Mouse (Mus musculus): Measurements from ENCODE around the gene Tnfrsf13c. TPM values are rescaled to one million over a fixed set of nuclear protein-coding genes. Genes with fewer than 3 reads are reported as not detected.
A peak's percentile ranks its signal among the peaks of the same experiment; 100 is the strongest.

Tnfrsf13c gene
- polyA plus RNA-seq (2011; ENCODE audit: insufficient read depth, insufficient read length, low replicate concordance, missing spikeins): 12.1 and 24.9 TPM in 2 replicates

GRCm38 (mm10) chr15:82223657-82224601 is at the start of gene Tnfrsf13c:
Tnfrsf13c (minus strand) TSS chr15:82224369.
- TF ChIP-seq CTCF (IDR thresholded peaks at IDR 0.05; ENCODE audit: control insufficient read depth, insufficient read depth, low read length) (no peak), POLR2A (IDR thresholded peaks at IDR 0.05; ENCODE audit: borderline replicate concordance, control insufficient read depth, low read depth, low read length) (peak; percentile 85; the same call in 1 of the 2 replicates)

GRCm38 (mm10) chr15:82272295-82272694 is 48.1 kb upstream of the Tnfrsf13c start:
- TF ChIP-seq CTCF (IDR thresholded peaks at IDR 0.05; ENCODE audit: control insufficient read depth, insufficient read depth, low read length) (no peak), POLR2A (IDR thresholded peaks at IDR 0.05; ENCODE audit: borderline replicate concordance, control insufficient read depth, low read depth, low read length) (no peak)
- no peak overlapping the region for H3K27ac ChIP-seq (ENCODE audit: control insufficient read depth, insufficient read depth, low read depth, low read length, poor library complexity)
- no peaks in the 10 kb centered on the region for H3K4me1 ChIP-seq (ENCODE audit: control insufficient read depth, insufficient read depth, low read length)
- H3K4me3 ChIP-seq (replicated peaks; ENCODE audit: control insufficient read depth, low read depth, low read length): no peak overlapping the region
- 75% methylated on average over 6 of the region's 6 CpGs for WGBS

More at GRCm38 (mm10) chr15:82223657-82224601, at the start of gene Tnfrsf13c:
- Histone ChIP-seq H3K27ac (ENCODE audit: control insufficient read depth, insufficient read depth, low read depth, low read length, poor library complexity) (peak within 1 kb of the TSS; percentile 83), H3K4me3 (replicated peaks; ENCODE audit: control insufficient read depth, low read depth, low read length) (peak within 1 kb of the TSS; percentile 85), H3K4me1 (ENCODE audit: control insufficient read depth, insufficient read depth, low read length) (peaks cover 15% of the 10 kb centered on the region)
- WGBS: 3% methylated on average over 44 of the region's 44 CpGs

DNA sequence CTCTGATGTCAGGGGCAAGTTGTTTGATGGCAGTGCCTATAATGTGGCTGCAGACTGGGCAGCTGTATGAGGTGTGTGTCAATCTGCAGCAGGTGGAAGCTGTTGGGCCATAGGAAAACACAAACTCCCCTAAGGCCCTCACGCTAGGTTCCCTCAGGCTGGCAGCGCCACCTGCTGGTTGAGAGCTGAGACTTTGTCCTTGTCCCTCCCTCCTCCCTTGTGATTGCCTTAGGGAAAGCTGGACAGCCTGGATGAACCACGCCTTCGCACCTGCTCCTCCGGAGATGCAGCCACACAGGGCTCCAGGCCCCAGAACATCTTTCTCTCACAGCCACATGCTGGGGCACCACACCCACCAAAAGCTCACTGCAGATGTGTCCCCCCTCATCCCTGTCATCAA is 47.0 kb upstream of the Tnfrsf13c start:
- TF ChIP-seq CTCF (IDR thresholded peaks at IDR 0.05; ENCODE audit: control insufficient read depth, insufficient read depth, low read length): peak; percentile 96
- no peak for TF ChIP-seq POLR2A (IDR thresholded peaks at IDR 0.05; ENCODE audit: borderline replicate concordance, control insufficient read depth, low read depth, low read length)
- no peak overlapping the region for H3K4me3 ChIP-seq (replicated peaks; ENCODE audit: control insufficient read depth, low read depth, low read length)
- WGBS: 12% methylated on average over 5 of the region's 5 CpGs

DNA sequence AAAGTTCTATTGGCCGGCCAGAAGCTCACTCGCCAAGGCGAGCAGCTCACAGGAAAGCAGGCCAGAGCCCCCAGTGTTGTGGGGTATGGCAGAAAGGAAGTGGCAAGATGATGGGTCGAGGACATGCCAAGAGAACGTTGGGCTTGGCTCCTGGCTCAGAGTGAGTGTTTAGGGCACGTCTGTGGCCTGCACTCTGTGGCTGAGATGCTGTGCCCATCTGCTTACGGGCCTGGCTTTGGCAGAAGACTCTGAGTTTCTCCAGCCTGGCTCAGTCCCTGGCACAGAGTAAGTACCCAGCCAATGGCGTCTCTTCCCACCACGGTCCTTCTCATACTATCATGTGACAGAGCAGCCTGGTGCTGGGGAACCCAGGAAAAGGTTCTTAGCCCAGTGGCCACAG is 44.6 kb upstream of the Tnfrsf13c start:
- TF ChIP-seq POLR2A (IDR thresholded peaks at IDR 0.05; ENCODE audit: borderline replicate concordance, control insufficient read depth, low read depth, low read length) (no peak), CTCF (IDR thresholded peaks at IDR 0.05; ENCODE audit: control insufficient read depth, insufficient read depth, low read length) (no peak)
- 40% methylated on average over 9 of the region's 9 CpGs for WGBS

More for the DNA sequence above, 47.0 kb upstream of the Tnfrsf13c start:
- H3K27ac ChIP-seq (ENCODE audit: control insufficient read depth, insufficient read depth, low read depth, low read length, poor library complexity): no peak overlapping the region
- H3K4me1 ChIP-seq (ENCODE audit: control insufficient read depth, insufficient read depth, low read length): no peaks in the 10 kb centered on the region

GRCm38 (mm10) chr15:82268185-82268584 is 44.0 kb upstream of the Tnfrsf13c start:
- no peak for TF ChIP-seq POLR2A (IDR thresholded peaks at IDR 0.05; ENCODE audit: borderline replicate concordance, control insufficient read depth, low read depth, low read length)
- no peak for TF ChIP-seq CTCF (IDR thresholded peaks at IDR 0.05; ENCODE audit: control insufficient read depth, insufficient read depth, low read length)
- no peak overlapping the region for H3K27ac ChIP-seq (ENCODE audit: control insufficient read depth, insufficient read depth, low read depth, low read length, poor library complexity)
- WGBS: 68% methylated on average over 3 of the region's 3 CpGs
- H3K4me1 ChIP-seq (ENCODE audit: control insufficient read depth, insufficient read depth, low read length): no peaks in the 10 kb centered on the region
- H3K4me3 ChIP-seq (replicated peaks; ENCODE audit: control insufficient read depth, low read depth, low read length): no peak overlapping the region

More for the DNA sequence above, 44.6 kb upstream of the Tnfrsf13c start:
- Histone ChIP-seq H3K27ac (ENCODE audit: control insufficient read depth, insufficient read depth, low read depth, low read length, poor library complexity) (no peak overlapping the region), H3K4me1 (ENCODE audit: control insufficient read depth, insufficient read depth, low read length) (no peaks in the 10 kb centered on the region), H3K4me3 (replicated peaks; ENCODE audit: control insufficient read depth, low read depth, low read length) (no peak overlapping the region)

DNA sequence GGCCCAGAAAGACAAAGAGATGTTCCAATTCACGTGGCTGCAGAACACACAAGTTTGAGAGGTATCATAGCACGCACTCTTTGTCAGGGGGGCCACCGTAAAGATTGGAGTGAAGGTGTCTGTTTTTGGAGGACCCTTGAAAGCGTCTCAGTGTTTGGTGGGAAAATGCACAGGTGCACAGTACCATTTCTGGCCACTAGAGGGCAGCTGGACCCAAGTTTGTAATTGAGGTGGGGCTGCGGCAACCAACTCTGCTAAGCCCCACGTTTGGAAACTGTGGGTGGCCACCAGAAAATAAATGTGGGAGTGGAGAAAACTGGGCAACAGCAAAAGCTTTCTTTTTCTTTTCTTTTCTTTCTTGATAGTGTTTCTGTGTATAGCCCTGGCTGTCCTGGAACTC is 42.2 kb upstream of the Tnfrsf13c start:
- Histone ChIP-seq H3K27ac (ENCODE audit: control insufficient read depth, insufficient read depth, low read depth, low read length, poor library complexity) (no peak overlapping the region), H3K4me3 (replicated peaks; ENCODE audit: control insufficient read depth, low read depth, low read length) (no peak overlapping the region), H3K4me1 (ENCODE audit: control insufficient read depth, insufficient read depth, low read length) (no peaks in the 10 kb centered on the region)
- TF ChIP-seq POLR2A (IDR thresholded peaks at IDR 0.05; ENCODE audit: borderline replicate concordance, control insufficient read depth, low read depth, low read length): no peak
- peak; percentile 85 for TF ChIP-seq CTCF (IDR thresholded peaks at IDR 0.05; ENCODE audit: control insufficient read depth, insufficient read depth, low read length)
- 7% methylated on average over 6 of the region's 6 CpGs for WGBS

DNA sequence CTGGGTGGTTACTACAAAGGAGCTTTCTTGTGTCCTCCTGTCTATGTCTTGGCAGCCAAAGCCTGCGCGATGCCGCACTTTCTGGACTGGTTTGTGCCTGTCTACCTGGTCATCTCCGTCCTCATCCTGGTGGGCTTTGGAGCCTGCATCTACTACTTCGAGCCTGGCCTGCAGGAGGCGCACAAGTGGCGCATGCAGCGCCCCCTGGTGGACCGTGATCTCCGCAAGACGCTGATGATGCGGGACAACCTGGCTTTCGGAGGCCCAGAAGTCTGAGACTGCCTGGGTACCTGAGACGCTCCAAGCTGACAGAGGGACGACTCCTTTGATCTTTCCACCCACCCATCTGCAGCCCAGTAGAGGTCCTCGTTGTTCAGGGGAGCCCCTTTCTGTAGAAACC is 35.3 kb upstream of the Tnfrsf13c start:
- TF ChIP-seq POLR2A (IDR thresholded peaks at IDR 0.05; ENCODE audit: borderline replicate concordance, control insufficient read depth, low read depth, low read length) (no peak), CTCF (IDR thresholded peaks at IDR 0.05; ENCODE audit: control insufficient read depth, insufficient read depth, low read length) (peak; percentile 97)
- Histone ChIP-seq H3K27ac (ENCODE audit: control insufficient read depth, insufficient read depth, low read depth, low read length, poor library complexity) (no peak overlapping the region), H3K4me3 (replicated peaks; ENCODE audit: control insufficient read depth, low read depth, low read length) (no peak overlapping the region), H3K4me1 (ENCODE audit: control insufficient read depth, insufficient read depth, low read length) (peaks cover 1% of the 10 kb centered on the region; the same call in 1 of the 2 replicates)
- WGBS: 9% methylated on average over 16 of the region's 16 CpGs

GRCm38 (mm10) chr15:82255944-82256383 is 31.8 kb upstream of the Tnfrsf13c start:
- Histone ChIP-seq H3K27ac (ENCODE audit: control insufficient read depth, insufficient read depth, low read depth, low read length, poor library complexity) (no peak overlapping the region), H3K4me1 (ENCODE audit: control insufficient read depth, insufficient read depth, low read length) (peaks cover 1% of the 10 kb centered on the region; the same call in 1 of the 2 replicates), H3K4me3 (replicated peaks; ENCODE audit: control insufficient read depth, low read depth, low read length) (no peak overlapping the region)
- 35% methylated on average over 10 of the region's 10 CpGs for WGBS
- TF ChIP-seq CTCF (IDR thresholded peaks at IDR 0.05; ENCODE audit: control insufficient read depth, insufficient read depth, low read length) (no peak), POLR2A (IDR thresholded peaks at IDR 0.05; ENCODE audit: borderline replicate concordance, control insufficient read depth, low read depth, low read length) (no peak)

All from bone marrow, adult 2 months (tissue).